Mouse (Mus musculus) adrenal gland, postnatal 10 days (tissue): Measurements from ENCODE around the gene Spop. TPM values are rescaled to one million over a fixed set of nuclear protein-coding genes. Genes with fewer than 3 reads are reported as not detected.

Experiments
- DNase-seq: peaks from one replicate; pipeline ENCODE4 v3.0.0; 2021; ENCODE audit warnings: mixed read lengths
- total RNA-seq, 2 experiments: library from RNA; stranded (reverse); gene quantifications; 2 replicates each; pipeline ENCODE4 v1.2.3; 2021

The Spop gene
- total RNA-seq, 2 experiments from 2014 or later, result 104 to 121 TPM

DNA sequence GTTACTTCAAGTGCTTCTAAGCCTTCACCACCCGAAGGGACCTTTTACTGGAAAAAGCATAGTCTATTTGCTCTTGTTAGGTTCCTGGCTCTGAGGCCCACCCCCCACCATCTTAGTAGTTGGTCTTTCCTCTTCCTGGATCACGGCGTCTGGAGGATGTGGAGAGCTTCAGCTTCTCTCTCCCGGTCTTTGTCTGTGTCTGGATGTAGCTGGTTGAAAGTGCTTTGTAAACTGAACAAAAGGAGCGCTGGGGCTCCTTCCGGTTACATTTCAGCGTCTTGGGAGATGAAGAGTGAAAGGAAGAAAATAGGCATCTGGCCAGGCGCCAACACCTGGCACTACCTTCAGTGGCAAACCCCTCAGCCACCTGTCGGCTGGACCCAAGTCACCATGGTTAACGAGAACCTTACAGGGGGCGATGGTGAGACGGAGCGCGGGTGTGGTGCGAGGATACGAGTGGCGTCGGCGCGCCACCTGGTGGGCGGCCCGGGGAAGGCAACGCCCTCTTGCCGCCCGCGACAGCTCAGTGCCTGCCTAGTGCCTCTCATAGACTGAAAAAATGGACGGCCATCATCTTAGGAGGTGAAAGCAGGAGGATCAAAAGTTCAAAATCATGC lies 106.7 kb downstream of the Spop start:
- DNase-seq, result peak; percentile 94

DNA sequence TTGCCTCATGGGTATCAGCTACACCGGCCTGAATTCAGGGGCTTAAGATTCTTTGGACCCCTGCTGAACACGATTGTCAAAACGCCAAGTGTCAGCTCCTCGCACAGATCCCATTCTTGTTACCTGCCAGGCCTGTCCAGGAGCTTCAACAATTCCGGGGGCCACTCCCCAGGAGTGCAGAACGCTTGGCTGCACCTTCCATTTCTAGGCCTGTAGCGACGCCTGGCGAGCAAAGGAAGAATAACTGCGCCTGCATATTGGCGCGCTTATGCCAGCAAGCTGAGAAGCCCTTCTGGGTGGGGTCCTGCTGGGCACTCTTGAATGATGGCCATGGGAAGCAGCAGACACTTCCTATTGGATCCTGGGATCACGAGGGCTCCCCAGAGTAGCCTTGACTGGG lies 107.7 kb downstream of the Spop start:
- peak; percentile 83 for DNase-seq

DNA sequence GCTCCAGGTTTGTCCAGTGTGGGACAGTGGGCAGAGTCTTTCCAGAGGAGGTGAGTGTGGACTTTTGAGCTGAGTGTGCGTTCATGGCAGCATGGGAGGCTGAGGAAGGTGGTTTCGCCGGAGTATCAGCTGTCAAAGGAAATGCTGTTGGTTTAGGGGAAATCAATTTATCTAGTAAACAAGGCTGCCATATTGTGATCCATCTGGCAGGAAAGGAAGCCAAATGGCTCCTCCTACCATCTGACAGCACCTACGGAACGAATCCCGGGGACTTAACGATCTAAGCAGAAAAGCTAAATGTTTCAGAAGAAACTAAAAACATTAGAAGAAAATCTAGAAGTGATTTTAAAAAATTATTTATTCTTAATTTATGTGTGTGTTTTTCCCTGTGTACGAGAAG lies 113.4 kb downstream of the Spop start:
- no peak for DNase-seq

DNA sequence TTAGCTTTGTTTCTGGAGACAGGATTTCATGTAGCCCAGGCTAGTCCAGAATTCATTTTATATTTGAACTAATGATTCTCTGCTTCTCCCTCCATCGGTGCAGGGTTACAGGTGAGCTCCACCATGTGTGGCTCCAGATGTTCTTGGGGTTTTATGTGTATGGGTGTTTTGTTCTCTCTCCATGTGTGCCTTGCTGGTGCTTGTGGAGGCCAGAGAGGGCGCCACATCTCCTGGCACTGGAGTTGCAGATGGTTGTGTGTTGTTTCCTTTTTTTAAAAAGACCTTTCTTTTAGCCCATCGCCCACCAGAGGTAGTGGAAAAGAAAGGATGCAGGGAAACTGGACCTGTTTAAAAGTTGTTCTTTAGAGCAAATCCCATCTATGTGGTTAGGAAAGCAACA lies 114.4 kb downstream of the Spop start:
- no peak for DNase-seq

DNA sequence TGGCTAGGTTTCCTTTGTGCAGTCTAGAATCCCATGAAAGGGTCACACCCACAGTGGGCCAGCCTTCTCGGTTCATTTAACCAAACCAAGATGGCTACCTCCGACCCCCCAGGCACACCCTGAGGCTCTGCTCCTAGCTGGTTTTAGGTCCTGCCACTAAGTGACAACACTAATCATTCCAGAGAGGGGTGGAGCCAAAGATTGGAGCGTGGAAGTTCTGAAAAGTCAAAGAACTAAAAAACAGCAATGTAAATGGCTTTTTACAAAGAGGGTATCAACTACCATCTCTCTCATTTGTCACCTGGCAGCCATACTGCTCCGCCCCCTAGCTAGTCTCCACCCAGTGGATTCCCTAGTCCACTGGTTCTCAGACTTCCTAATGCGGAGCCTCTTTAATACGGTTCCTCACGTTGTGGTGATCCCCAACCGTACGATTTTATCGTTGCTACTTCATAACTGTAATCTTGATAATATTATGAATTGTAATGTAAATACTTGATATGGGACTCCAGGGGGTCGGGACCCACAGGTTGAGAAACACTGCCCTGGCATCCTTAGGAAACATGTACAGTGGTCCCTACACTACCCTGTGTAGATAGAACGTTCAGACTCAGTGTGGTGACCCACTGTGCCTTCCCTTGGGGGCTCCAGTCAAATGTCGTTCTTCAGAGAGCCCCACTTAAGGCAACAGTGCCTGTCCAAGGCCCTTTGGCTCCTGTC lies 118.6 kb downstream of the Spop start:
- no peak for DNase-seq

DNA sequence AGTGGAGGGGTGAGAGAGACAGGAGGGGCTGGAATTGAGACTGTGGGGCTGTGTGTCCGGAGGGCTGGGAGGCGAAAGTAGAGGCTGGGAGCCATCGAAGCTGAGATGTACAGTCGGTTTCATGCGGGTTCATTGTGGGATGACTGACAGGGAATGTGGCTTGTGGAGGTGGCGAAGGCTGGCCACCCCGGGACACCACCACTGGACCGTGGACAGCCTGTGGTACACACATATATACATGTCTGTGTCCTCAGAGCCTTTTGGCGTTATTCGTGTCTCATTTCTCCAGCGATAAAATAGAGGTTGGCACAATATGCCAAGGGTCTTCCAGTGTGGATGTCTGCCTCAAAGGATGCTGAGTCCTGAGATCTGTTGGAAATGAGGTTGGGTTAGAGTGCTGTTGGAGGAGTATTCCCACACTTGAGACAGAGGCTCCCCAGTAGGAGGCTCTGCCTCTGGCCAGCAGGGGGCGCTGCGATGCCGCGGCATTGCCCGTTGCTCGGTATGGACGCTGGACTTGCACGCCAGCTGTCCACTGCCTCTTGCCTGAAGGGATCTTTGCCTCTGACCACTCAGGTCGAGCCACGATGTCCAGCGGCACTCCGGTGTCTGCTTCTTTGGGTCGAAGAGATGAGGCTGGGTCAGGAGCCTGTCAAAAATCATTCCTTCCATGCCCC lies 119.7 kb downstream of the Spop start:
- DNase-seq, result peak; percentile 98

DNA sequence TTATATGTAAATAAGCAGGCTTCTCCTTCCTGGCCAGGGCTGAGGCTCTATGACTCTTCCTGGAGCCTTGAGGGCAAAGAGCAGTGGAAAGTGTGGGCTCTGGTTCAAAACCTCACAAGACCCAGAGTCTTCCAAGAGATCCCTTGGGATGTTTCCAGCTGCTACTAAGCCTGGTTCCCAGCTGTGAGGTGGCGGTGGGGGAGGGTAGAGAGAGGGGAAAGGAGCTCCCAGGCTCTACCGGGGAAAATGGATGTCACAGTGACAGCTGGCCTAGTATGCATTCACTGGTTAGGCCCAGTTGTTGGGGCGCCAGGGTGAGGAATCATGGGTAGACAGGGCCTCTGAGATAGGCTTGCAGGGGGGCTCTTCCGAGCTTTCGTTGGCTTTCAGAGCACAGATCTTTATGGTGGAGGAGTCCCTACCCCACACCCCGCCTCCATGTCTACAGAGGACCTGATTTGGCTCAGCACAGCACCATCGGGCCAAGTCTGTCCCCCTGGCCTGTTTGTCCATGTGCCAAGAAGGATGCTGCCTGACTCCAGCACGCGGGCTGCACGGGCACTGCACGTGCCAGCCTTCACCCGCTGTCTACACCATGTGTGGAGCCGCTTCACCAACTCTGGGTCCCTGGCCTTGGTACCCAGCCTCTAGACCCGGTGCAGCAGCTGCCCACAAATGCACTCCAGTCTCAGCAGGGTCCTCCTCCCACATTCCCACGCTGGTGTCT lies 124.7 kb downstream of the Spop start:
- DNase-seq, result no peak

DNA sequence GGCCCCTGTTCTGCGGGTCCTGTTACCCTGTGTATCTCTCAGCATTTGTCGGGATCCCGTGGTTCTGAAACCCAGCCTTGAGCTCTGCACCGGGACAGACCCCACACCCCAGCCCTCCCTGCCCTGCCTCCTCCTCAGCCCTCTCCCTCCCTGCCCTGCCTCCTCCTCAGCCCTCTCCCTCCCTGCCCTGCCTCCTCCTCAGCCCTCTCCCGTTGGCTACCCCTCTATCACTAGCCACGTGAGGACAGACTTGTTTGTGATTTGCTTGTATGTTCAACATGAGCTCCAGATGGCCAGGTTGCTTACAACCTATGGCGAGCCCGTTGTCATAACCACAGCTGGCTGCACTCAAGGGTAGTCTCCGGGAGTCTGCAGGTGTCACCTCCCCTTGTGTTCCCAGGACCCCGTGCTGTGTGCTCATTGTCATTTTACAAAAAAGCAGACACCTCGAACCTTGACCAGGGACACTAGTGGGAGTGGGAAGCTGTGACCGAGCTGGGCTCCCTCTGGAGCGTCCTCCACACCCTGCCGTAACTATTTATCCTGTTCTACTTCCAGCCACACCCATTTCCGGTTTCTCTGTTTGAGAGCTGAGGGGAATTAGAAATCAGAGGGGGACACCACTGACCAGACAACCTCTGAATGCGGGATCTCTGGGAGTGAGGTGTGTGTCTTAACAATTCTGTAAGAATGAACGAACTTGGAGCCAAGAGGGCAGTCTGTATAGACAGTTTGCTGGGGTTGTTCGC lies 126.9 kb downstream of the Spop start:
- no peak for DNase-seq

Other genes starting within 250 kb of the Spop start
- gene Tac4, start 152.6 kb upstream of the Spop start, total RNA-seq, result not detected
- 10 to 100 TPM; 52.0 to 63.0 TPM for gene Kat7, start 103.8 kb upstream of the Spop start, total RNA-seq
- 10 to 100 TPM; 21.6 to 25.9 TPM for gene Fam117a, start 77.1 kb upstream of the Spop start, total RNA-seq
- gene Slc35b1, start 29.4 kb upstream of the Spop start, total RNA-seq, result 10 to 100 TPM; 48.8 to 53.9 TPM
- gene Nxph3, start 100.5 kb downstream of the Spop start, total RNA-seq, result 1 to 10 TPM; 2.3 to 2.4 TPM
- 10 to 100 TPM; 12.6 to 23.8 TPM for gene Ngfr, start 173.7 kb downstream of the Spop start, total RNA-seq